Comparison of ENCODE assay signal across 28 mouse cellular contexts in the genomic region with DNA sequence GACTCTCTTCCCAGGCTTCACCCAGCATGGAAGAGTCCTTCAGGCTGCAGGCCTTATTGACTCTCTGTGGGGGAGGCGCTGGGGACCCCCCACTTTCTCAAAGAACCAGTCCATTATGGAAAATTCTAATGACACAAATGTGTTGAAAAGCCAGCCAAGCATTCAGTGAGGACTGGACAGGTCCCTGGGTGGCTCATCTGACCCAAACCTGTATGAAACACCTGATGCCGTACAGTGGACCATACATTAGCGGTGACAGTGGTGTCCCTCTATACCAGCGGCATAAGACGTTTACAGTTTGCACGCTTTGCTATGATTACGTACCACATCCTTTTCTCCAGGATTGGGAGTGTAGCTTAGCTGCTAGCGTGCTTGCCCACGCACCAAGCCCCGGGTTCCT.
DNase-seq lines count a peak whose midpoint lies in the region; ATAC-seq and TF ChIP-seq lines count a peak whose summit lies in the region.
"Had no signal": no experiment of that assay in that cellular context is flagged by ENCODE, and none has a peak within 500 bp of the region (broad histone marks: within the 10 kb centered on the region; RNA-seq: fewer than 3 reads in every experiment).

No protein-coding gene starts in this region.

- no peaks in the 10 kb centered on the region for H3K9me3 ChIP-seq in hindbrain, embryonic 13.5 days
- no peaks in the 10 kb centered on the region for H3K9me3 ChIP-seq in hindbrain, embryonic 11.5 days (ENCODE audit: control insufficient read depth, low read length)
- no peaks in the 10 kb centered on the region for H3K9me3 ChIP-seq in forebrain, postnatal 0 days (ENCODE audit: low read length)
- H3K9me3 ChIP-seq in midbrain, embryonic 10.5 days (replicated peaks) = no peaks in the 10 kb centered on the region
- H3K9me3 ChIP-seq in midbrain, embryonic 16.5 days (replicated peaks; ENCODE audit: control insufficient read depth, low read length, poor library complexity, severe bottlenecking) = no peaks in the 10 kb centered on the region
- H3K9me3 ChIP-seq: embryonic facial prominence, embryonic 13.5 days; G1E; heart, embryonic 12.5 days; kidney, embryonic 15.5 days; liver, embryonic 13.5 days; neural tube, embryonic 12.5 days had no signal

- no peak overlapping the region for H3K4me3 ChIP-seq in hindbrain, embryonic 13.5 days
- no peak overlapping the region for H3K4me3 ChIP-seq in hindbrain, embryonic 11.5 days (ENCODE audit: low read depth, low read length)
- no peak overlapping the region for H3K4me3 ChIP-seq in forebrain, postnatal 0 days (ENCODE audit: low read depth, low read length)
- H3K4me3 ChIP-seq in midbrain, embryonic 10.5 days = no peak overlapping the region
- no peak overlapping the region for H3K4me3 ChIP-seq in midbrain, embryonic 16.5 days (ENCODE audit: low read depth, low read length)
- H3K4me3 ChIP-seq: embryonic facial prominence, embryonic 13.5 days; erythroblast, embryonic 14.5 days; heart, embryonic 12.5 days; kidney, embryonic 15.5 days; liver, embryonic 13.5 days; neural tube, embryonic 12.5 days had no signal

- no peak for DNase-seq in hindbrain, embryonic 11.5 days (ENCODE audit: low spot score)
- DNase-seq in forebrain, postnatal 0 days = no peak
- DNase-seq in midbrain, embryonic 10.5 days (ENCODE audit: low spot score) = no peak
- DNase-seq in right cerebral cortex, postnatal 4 days = no peak
- DNase-seq in left cerebral cortex, postnatal 25 days (ENCODE audit: low spot score in 2 of 2) = no peak
- DNase-seq in cerebellum, adult 8-10 months = no peak
- DNase-seq: adrenal gland, postnatal 10 days; B cell, adult 2 months; cerebellum, adult 18-20 months; cerebellum, postnatal 36 days; embryo, embryonic 11 days; heart, postnatal 10 days; kidney, adult 11 months; layer of hippocampus, adult 9-11 months; liver, embryonic 13.5 days; lung, adult 2 months; lung, postnatal 14 days had no signal

- peaks cover 33% of the 10 kb centered on the region for H3K4me1 ChIP-seq in hindbrain, embryonic 13.5 days (replicated peaks)
- H3K4me1 ChIP-seq in hindbrain, embryonic 11.5 days (replicated peaks; ENCODE audit: control insufficient read depth, insufficient read depth, low read length) = no peaks in the 10 kb centered on the region; the same call in 1 of the 2 replicates
- H3K4me1 ChIP-seq in forebrain, postnatal 0 days (ENCODE audit: insufficient read depth) = no peaks in the 10 kb centered on the region
- H3K4me1 ChIP-seq in midbrain, embryonic 10.5 days = peaks cover 31% of the 10 kb centered on the region
- peaks cover 13% of the 10 kb centered on the region for H3K4me1 ChIP-seq in midbrain, embryonic 16.5 days (ENCODE audit: control insufficient read depth, insufficient read depth, low read length)
- H3K4me1 ChIP-seq: heart, embryonic 12.5 days had no signal

- H3K27me3 ChIP-seq in hindbrain, embryonic 13.5 days = no peaks in the 10 kb centered on the region
- no peaks in the 10 kb centered on the region for H3K27me3 ChIP-seq in hindbrain, embryonic 11.5 days (ENCODE audit: control insufficient read depth, insufficient read depth, low read length)
- no peaks in the 10 kb centered on the region for H3K27me3 ChIP-seq in forebrain, postnatal 0 days (ENCODE audit: insufficient read depth, low read length)
- H3K27me3 ChIP-seq in midbrain, embryonic 10.5 days (ENCODE audit: low read depth, poor library complexity, severe bottlenecking) = no peaks in the 10 kb centered on the region
- no peaks in the 10 kb centered on the region for H3K27me3 ChIP-seq in midbrain, embryonic 16.5 days (ENCODE audit: control insufficient read depth, insufficient read depth, low read depth, low read length)
- H3K27me3 ChIP-seq: CH12.LX; embryonic facial prominence, embryonic 13.5 days; heart, embryonic 12.5 days; kidney, embryonic 15.5 days; liver, embryonic 13.5 days; neural tube, embryonic 12.5 days; Patski had no signal

- 87% methylated on average over 10 of the region's 10 CpGs for WGBS in hindbrain, embryonic 13.5 days
- 94% methylated on average over 10 of the region's 10 CpGs for WGBS in hindbrain, embryonic 11.5 days
- WGBS in forebrain, postnatal 0 days = 89% methylated on average over 10 of the region's 10 CpGs
- WGBS in midbrain, embryonic 10.5 days = 93% methylated on average over 10 of the region's 10 CpGs
- 88% methylated on average over 10 of the region's 10 CpGs for WGBS in midbrain, embryonic 16.5 days

- TF ChIP-seq CTCF in forebrain, postnatal 0 days (IDR thresholded peaks at IDR 0.05; ENCODE audit: low read depth) = no peak

- no peak overlapping the region for H3K9ac ChIP-seq in hindbrain, embryonic 13.5 days
- no peak overlapping the region for H3K9ac ChIP-seq in hindbrain, embryonic 11.5 days (ENCODE audit: low read depth, low read length)
- H3K9ac ChIP-seq in forebrain, postnatal 0 days = no peak overlapping the region
- no peak overlapping the region; the same call in 1 of the 2 replicates for H3K9ac ChIP-seq in midbrain, embryonic 16.5 days (ENCODE audit: low read depth, low read length)
- H3K9ac ChIP-seq: embryonic facial prominence, embryonic 13.5 days; heart, embryonic 12.5 days; kidney, embryonic 15.5 days; liver, embryonic 13.5 days; neural tube, embryonic 12.5 days had no signal

- ATAC-seq in hindbrain, embryonic 13.5 days (ENCODE audit: low FRiP score) = 0 out of 2 replicates have a peak, but pooled peaks have one; percentile 49
- ATAC-seq in hindbrain, embryonic 11.5 days (ENCODE audit: low FRiP score) = no peak
- peak; percentile 25; the same call in 1 of the 2 replicates for ATAC-seq in forebrain, postnatal 0 days
- 0 out of 2 replicates have a peak, but pooled peaks have one; percentile 47 for ATAC-seq in midbrain, embryonic 16.5 days
- ATAC-seq: Patski had no signal

- intact Hi-C loops in left cerebral cortex, postnatal 25 days (cut with DNase I) = no loop called here

- no peaks in the 10 kb centered on the region for H3K36me3 ChIP-seq in hindbrain, embryonic 13.5 days
- no peaks in the 10 kb centered on the region for H3K36me3 ChIP-seq in hindbrain, embryonic 11.5 days (ENCODE audit: control insufficient read depth, insufficient read depth, low read length)
- H3K36me3 ChIP-seq in forebrain, postnatal 0 days (ENCODE audit: insufficient read depth) = no peaks in the 10 kb centered on the region
- no peaks in the 10 kb centered on the region; the same call in 1 of the 2 replicates for H3K36me3 ChIP-seq in midbrain, embryonic 10.5 days
- H3K36me3 ChIP-seq in midbrain, embryonic 16.5 days (ENCODE audit: control insufficient read depth, insufficient read depth, low read length) = no peaks in the 10 kb centered on the region
- H3K36me3 ChIP-seq: embryonic facial prominence, embryonic 13.5 days; G1E; heart, embryonic 12.5 days; kidney, embryonic 15.5 days; liver, embryonic 13.5 days; neural tube, embryonic 12.5 days had no signal

- peak overlapping the region; percentile 68 for H3K27ac ChIP-seq in hindbrain, embryonic 13.5 days
- no peak overlapping the region; the same call in 1 of the 2 replicates for H3K27ac ChIP-seq in hindbrain, embryonic 11.5 days (ENCODE audit: low read depth, low read length)
- no peak overlapping the region for H3K27ac ChIP-seq in forebrain, postnatal 0 days (ENCODE audit: low read depth, low read length)
- peak overlapping the region; percentile 57 for H3K27ac ChIP-seq in midbrain, embryonic 10.5 days (replicated peaks)
- peak overlapping the region; percentile 60 for H3K27ac ChIP-seq in midbrain, embryonic 16.5 days (ENCODE audit: low read length)
- H3K27ac ChIP-seq: embryonic facial prominence, embryonic 13.5 days; kidney, embryonic 15.5 days; liver, embryonic 13.5 days; neural tube, embryonic 12.5 days; stomach, postnatal 0 days had no signal

- no peak overlapping the region for H3K4me2 ChIP-seq in hindbrain, embryonic 13.5 days
- H3K4me2 ChIP-seq in hindbrain, embryonic 11.5 days (replicated peaks; ENCODE audit: low read depth, low read length) = no peak overlapping the region
- no peak overlapping the region for H3K4me2 ChIP-seq in forebrain, postnatal 0 days (ENCODE audit: low read depth)
- H3K4me2 ChIP-seq in midbrain, embryonic 16.5 days (ENCODE audit: low read length) = no peak overlapping the region
- H3K4me2 ChIP-seq: embryonic facial prominence, embryonic 13.5 days; heart, embryonic 12.5 days; kidney, embryonic 15.5 days; liver, embryonic 13.5 days; neural tube, embryonic 12.5 days had no signal

Comparison
In these comparisons a context has a peak if more than half of its experiments do, and no peak if none do; other contexts are left out.
1. H3K27ac ChIP-seq: peak in hindbrain, embryonic 13.5 days (single experiment), midbrain, embryonic 10.5 days (single experiment) and midbrain, embryonic 16.5 days (single experiment); none in hindbrain, embryonic 11.5 days (single experiment) and forebrain, postnatal 0 days (single experiment).